Mouse (Mus musculus) heart, adult 8-10 months (tissue): ENCODE data around the gene 4930519P11Rik. TPM values are rescaled to one million over a fixed set of nuclear protein-coding genes. Genes with fewer than 3 reads are reported as not detected.

ENCODE experiments used
- DNase-seq: peaks from one replicate; pipeline ENCODE4 v3.0.0; 2022; ENCODE audit warnings: low spot score
- total RNA-seq, 4 experiments: library from RNA; stranded (reverse); gene quantifications; 2 replicates each; pipeline ENCODE4 v1.2.4; 2022

Gene 4930519P11Rik
- total RNA-seq, 4 experiments from 2014 or later = not detected

GRCm38 (mm10) chr2:154632203-154632780 is 19.1 kb upstream of the 4930519P11Rik start:
- no peak for DNase-seq

DNA sequence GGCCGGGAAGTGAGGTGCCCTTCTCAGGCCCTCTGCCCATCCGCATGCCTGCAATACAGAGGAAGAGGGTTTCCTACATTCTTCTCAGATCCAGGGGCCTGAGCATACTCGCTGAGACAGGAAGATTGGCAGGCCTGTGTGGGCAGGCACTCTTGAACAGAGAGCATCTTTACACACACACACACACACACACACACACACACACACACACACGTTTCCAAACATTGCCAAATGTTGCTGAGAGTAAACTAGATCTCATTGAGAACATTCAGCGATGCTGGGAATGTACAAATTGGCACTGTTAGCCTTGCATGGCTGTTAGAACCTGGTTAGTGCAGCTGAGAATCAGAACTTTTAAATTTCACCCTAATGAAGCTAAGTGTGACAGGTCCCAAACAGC is 17.3 kb upstream of the 4930519P11Rik start:
- DNase-seq = no peak

GRCm38 (mm10) chr2:154624137-154624536 is 10.9 kb upstream of the 4930519P11Rik start:
- no peak for DNase-seq

DNA sequence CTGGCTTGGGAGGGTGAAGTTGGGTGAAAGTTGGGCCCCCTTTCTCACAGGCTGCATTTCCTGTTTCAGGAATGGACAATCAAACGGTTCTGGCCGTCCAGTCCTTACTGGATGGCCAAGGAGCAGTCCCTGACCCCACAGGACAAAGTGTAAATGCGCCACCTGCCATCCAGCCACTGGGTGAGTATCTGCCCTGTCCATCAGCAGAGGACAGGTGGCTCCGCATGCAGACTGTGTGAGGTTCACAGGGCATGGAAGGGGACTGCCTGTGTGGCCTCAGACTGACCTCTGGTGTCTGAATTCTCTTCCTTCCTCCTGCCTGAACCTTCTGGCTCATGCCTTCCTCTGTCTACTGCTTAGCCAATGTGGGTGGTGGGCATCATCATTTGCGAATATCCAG is 8.4 kb upstream of the 4930519P11Rik start:
- DNase-seq = no peak

- no peak for DNase-seq
Observed at GRCm38 (mm10) chr2:154617061-154617460, 3.8 kb upstream of the 4930519P11Rik start.

DNA sequence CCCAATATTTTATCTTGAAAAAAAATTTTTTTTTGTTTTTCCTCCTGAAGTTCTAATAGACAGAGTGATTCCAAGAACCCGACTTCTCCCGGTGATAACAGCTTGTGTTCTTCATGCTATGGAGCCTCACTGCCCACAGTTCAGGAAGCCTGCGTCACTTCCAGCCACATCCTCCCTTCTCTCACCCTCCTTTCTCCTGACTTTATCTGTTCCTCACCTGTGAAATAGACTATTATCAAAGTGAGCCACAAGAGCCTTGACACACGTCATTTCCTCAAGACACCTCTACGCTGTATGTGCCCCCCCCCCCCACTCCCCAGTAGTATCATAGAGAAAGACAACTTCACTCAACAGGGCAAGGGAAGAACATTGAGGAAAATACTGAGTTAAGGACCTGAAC is 2.4 kb upstream of the 4930519P11Rik start:
- no peak for DNase-seq

DNA sequence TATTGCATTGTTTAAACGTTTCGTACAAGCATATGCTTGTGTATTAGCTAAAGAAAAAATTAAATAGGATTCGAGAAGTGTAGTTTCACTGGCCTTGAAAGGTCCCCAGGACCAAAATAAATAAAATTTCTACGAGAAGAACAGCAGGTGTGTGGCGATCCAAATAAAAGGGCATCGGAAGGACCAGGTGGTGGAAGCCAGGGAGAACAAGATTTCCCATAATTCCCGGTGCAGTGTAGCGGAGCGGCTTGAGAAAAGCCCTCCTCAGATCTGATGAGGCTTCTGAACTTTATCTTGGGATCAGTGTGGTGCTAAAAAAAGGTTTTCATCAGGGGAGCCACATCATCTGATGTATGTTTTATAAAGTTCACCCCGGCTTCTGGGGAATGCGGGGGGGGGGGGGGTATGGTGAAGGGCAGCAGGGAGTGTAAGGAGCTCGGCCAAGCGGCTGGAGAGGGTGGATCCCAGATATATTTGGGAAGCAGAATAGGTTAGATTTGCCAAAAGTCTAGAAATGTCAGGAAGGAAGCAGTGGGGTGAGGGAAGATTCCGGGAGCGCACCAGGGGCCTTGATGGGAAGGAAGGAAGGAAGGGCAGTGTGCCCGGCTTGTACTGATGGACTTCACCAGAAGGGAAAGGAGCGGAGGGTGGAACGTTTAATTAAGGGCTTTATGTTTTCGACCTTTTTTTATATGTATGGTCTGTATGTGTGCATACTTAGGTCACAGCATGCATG is 1.8 kb upstream of the 4930519P11Rik start:
- no peak for DNase-seq

DNA sequence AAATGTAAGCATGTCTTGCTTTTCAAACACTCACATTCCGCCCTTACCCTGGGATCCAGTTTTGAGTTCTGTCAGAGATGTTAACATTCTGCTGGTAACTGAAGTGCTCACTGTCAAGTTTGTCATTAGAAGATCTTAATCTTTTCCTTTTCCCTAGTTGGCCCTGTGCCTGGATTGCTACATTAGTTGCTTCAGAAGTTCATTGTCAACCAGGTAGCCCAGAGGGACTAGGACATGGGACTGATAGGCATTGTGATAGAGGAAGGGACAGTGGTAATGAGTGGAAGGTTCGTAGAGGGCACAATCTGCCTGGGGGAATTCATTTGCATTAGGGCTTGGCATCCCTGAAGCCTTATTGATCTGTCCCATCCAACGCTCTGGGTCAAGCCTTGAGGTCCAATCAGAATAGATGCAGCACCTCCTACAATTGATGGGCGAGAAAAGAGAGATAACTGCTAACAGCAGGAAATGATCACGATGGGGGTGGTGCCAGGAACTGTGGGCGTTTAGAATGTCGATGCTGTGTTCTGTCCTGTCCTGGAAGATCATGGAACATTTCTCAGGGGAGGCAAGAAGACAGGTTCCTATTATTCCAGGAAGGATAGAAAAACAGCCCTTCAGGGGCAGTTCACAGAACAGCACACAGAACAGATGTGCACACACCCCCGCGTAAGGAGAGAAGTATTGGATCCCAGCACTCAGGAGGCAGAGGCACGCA is 4.0 kb downstream of the 4930519P11Rik start:
- no peak for DNase-seq

- DNase-seq = no peak
Observed at GRCm38 (mm10) chr2:154606965-154607364, 6.3 kb downstream of the 4930519P11Rik start.

GRCm38 (mm10) chr2:154604156-154604555 is 9.1 kb downstream of the 4930519P11Rik start:
- no peak for DNase-seq

DNA sequence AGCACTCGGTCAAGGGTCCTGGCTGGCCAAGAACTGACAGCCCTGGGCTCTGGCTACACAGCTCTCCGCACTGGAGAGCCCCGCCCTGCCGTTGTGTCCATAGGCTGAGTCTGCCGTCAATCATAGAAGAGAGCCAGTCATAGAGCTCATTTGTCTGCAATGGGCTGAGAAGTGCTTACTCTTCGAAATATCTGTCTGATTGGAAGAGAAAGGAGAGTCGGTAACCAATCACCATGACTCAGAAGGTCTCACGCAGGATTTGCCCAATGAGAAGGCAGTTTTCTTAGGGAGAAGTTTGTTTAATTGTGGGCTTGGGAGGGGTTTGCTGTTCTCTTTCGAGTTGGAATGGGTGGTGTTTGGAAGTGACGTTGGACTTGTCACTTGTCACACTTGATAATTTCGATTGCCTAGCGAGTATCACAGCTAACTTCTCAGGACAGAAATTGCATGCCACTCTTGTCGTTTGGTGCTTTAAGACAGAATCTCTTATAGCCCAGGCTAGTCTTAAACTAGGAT is 9.5 kb downstream of the 4930519P11Rik start, which contains the start of gene Pxmp4:
Gene Pxmp4, minus strand, starts transcription at position 71 of the 516 bp plus-strand sequence.
- DNase-seq = peak; percentile 100

- DNase-seq = no peak
Observed at GRCm38 (mm10) chr2:154603007-154603637, 10.1 kb downstream of the 4930519P11Rik start.

DNA sequence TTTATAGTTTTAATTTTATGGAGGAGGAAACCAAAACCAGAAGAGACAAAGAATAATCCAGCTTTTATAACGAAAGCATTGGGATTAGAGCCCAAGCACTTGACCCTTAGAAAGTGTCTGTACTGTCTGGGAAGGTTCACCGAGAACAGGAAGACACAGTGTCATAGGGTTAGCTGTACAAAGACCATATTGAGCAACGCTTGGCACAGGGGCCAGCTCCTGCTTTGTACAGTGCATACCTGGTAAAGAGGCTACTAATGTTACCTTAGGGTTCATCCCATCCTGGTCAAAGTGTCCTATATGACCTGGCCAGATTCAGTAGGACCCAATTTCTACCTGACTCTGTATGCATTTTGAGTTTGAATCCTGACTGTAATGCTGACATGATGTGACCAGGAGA is 11.9 kb downstream of the 4930519P11Rik start:
- no peak for DNase-seq

GRCm38 (mm10) chr2:154600586-154600985 is 12.7 kb downstream of the 4930519P11Rik start:
- no peak for DNase-seq

GRCm38 (mm10) chr2:154597399-154597798 is 15.8 kb downstream of the 4930519P11Rik start:
- no peak for DNase-seq

- no peak for DNase-seq
Observed at GRCm38 (mm10) chr2:154595775-154596174, 17.5 kb downstream of the 4930519P11Rik start.

- peak; percentile 37 for DNase-seq
Observed at GRCm38 (mm10) chr2:154593025-154593424, 20.2 kb downstream of the 4930519P11Rik start.

DNA sequence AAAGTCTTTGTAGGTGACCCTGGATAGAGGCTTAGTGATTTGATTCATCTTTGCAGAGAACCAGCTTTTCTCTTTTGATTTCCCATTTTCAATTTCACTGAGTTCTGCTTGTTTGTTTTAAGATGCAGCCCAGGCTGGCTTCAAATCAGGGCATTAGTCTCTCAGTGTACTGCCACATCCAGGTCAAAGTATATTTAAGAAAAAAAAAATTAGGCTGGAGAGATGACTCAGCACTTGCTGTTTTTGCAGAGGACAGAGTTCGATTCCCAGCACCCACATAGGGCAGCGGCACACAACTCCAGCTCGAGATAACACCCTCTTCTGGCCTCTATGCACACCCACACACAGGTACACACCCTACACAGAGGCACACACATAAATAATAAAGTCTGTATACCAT is 22.0 kb downstream of the 4930519P11Rik start:
- DNase-seq = no peak

DNA sequence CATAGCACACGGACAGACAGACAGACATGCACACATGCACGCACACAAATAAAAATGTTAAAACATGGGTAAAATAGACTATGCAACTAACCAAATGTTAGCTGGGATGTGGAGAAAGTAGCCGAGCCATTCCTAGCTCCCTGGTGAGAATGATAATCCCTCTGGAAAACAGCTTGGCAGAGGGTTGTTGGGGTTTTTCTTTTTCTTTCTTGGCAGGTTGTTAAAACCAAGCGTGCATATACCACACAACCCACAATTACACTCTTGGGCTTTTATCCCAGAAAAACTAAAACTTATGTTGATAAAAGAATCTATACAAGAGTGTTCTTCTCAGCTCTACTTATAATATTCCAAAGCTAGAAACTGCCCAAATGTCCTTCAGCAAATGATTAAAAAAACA is 24.2 kb downstream of the 4930519P11Rik start:
- no peak for DNase-seq

DNA sequence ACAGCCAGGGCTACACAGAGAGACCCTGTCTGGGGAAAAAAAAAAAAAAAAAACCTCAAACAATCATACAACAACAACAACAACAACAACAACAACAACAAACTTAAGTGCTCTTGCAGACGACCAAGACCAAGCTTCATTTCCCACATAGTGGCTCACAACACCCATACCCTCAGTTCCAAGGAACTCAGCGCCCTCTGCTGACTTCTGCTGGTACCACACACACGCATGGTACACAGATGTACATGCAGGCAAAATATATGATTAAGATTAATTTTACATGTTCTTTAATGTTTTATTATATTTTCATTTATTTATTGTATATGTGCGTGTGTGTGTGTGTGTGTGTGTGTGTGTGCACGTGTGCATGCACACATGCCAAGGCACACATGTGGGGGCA is 26.8 kb downstream of the 4930519P11Rik start:
- no peak for DNase-seq

GRCm38 (mm10) chr2:154584931-154585601 is 28.2 kb downstream of the 4930519P11Rik start:
- no peak for DNase-seq
